Mouse (Mus musculus): Measurements from ENCODE around the gene Epb41l1. TPM values are rescaled to one million over a fixed set of nuclear protein-coding genes. Genes with fewer than 3 reads are reported as not detected.

Gene Epb41l1
- total RNA-seq, 2 experiments from 2014 or later: 7.0 to 7.3 TPM

DNA sequence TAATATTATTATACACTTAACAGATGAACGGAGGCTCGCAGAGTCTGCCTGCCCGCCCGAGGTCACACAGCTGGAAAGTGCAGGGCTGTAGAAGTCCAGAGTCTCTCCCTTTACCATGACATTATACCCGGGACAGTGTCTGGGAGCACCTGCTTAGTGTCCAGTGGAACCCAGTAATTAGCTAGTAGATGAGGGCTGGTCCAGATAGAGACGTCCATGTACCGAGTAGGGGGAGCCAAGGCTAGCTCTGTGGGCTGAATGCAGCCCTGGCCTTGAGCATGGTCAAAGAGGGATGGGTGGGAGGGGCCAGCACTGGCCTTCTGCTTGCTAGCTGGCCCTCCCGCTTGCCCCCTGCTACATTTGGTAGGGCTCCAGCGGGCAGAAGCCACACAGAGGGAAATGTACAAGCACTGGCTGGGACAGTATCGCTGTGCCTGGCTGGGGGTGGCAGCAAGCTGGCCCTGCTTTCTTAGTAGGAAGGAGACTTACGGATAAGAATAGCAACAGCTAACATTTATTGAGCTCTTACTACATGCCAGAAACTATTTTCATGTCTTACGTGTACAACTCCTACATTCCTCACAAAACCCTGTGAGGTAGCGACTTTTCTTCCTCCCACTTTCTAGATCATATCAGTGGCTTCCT, 57.5 kb downstream of the Epb41l1 start:
- intact Hi-C loops (cut with DNase I): no loop called here
- DNase-seq (ENCODE audit: low spot score): no peak

DNA sequence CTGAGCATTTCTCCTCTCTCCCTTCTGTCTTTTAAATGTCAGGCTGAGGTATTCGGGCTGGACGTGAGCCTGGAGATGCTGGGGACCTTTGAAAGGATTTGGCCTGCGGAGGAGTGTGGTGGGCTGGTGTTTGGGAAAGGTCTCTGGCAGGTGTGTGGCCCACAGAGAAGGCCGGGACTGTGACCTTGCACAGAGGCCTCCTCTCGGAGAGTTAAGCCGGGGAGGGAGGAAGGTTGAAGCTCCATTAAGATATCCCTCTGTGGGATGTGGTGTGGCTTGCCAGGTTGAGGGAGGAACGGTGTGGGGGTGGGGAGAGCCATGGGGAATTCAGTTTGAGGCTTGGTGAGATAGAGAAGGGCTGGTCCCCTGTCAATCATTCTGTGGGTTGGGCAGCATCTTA, 59.1 kb downstream of the Epb41l1 start:
- intact Hi-C loops (cut with DNase I): no loop called here
- DNase-seq (ENCODE audit: low spot score): no peak

DNA sequence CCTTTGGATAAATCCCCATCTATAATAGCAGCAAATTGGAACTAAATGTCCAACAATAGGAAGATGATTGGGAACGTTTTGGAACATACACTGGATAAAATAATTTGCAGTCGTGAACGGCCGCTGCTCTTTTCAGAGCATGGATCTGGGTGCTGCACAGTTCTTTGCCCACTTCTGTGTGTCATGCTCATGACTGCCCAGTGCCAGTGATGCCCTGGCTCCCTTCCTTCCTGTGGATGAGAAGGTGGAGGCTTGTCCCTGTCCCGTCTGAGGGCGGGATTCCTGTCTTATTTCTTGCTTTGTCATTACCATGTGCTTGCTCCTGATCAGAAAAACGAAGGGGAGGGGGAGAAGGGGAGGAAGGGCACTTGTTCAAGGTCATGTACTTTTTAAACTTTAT, 59.6 kb downstream of the Epb41l1 start:
- DNase-seq (ENCODE audit: low spot score): no peak
- intact Hi-C loops (cut with DNase I): no loop called here

DNA sequence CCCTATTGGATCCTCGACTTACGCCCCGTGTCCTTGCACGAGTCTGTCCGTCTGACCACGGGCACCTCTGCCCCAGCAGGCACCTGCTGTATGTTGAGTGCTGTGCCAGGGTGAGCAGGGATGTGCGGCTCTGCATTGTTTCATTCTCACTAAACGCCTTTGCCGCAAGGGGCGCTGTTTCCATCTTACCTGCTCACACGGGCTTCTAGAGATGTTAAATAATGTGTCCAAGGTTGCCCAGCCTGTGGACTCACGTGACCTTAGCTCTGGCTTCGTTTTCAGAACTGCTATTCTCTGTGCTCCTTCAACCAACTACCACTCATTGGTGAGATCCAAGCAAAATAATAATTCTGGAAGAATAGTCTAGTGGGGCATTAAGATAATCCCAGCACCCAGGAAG, 61.6 kb downstream of the Epb41l1 start:
- DNase-seq (ENCODE audit: low spot score): no peak
- intact Hi-C loops (cut with DNase I): no loop called here

DNA sequence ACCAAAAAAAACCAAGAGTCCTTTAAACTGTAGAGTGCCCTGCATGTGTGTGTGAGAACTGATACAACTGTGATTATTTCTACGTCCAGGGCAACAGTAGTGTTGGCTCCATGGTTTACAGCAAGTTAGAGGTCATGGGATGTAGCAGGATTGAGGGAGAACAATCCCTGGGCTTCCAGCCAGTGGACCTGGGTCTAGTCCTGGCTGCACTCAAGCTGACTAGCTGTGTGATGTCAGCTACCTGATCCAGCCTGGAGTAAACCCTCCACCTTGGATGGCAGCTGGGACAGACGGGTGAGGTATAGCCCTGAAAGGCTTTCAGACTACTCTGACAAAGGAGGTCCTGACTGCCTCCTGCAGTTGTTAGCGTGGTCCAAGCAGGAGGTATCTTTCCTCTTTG, 62.1 kb downstream of the Epb41l1 start:
- intact Hi-C loops (cut with DNase I): no loop called here
- no peak for DNase-seq (ENCODE audit: low spot score)

DNA sequence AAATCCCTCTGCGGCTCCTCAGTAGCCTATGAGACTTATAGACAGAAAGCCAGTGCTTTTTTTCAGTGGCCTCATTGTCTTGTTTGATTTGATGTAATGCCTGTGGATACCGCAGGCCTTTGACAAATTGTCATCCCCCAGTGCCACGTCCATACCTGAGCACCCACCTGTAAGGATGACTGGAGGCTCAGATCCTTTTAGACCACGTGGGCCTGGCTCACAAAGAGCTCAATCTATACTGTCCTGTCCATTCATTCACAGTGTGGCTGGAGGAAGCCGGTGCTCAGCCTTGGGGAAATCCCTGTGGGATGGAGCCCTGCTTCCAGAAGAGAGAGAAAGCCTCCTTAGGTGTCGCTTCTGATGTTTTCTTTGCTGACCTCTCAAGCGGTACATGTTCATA, 62.5 kb downstream of the Epb41l1 start:
- intact Hi-C loops (cut with DNase I): no loop called here

DNA sequence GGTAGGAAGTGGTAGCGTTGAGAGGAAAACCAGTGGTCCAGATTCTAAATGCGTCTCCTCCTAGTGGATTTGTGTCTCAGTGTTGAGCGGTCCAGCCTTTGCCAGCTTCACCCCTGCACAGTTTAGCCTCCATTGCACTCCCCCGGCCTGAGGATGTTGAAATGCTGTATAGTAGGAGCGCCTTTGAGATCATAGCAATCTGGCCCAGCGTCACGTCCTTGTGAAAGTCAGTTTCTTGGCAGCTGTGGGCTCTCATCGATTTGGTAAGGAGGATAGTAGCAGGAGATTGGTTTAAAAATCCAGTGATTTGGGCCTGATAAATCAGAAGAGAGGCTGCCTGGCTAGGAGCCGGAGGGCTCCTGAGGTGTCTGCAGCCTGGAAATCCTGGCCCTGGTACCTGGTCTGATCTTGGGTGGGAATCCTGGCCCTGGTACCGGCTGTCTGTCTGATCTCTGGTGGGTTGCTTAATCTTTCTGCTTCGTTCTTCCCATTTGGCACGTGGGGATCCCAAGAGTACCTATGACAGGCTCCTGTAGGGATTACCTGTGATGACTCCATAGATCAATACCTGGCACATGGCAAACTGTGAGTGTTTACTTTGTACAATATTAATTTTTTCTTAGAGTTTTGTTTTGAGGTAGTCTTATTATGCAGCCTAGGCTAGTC, 65.5 kb downstream of the Epb41l1 start:
- no peak for DNase-seq (ENCODE audit: low spot score)
- intact Hi-C loops (cut with DNase I): no loop called here

More for the DNA sequence above, 62.5 kb downstream of the Epb41l1 start:
- no peak for DNase-seq (ENCODE audit: low spot score)

DNA sequence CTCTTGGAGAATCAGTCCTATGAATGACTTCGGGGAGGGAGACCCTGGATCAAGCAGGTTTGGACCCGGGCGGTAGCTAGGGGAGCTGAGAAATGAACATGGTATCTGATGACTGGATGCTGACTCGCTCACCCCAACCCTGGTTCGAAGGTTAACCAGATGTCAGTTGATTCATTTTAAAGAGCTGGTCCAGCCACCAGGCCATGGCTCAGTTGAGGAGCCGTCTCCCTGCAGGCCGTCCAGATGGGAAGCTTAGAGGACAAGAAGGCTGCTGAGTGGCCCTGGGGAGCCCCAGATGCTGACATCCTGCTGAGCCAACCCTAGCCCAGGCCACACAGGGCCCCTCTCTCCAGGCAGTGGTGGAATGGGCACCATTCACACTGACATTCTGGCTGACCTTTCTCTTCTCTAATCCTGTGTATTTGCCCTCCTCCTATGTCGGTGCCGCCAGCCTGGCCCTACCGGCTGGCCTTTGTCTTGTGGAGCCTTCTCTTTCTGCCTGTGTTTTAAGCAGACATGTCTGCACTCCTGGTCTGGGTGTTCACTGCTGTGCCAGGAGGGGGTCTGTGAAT, 67.0 kb downstream of the Epb41l1 start:
- no peak for DNase-seq (ENCODE audit: low spot score)
- intact Hi-C loops (cut with DNase I): no loop called here

DNA sequence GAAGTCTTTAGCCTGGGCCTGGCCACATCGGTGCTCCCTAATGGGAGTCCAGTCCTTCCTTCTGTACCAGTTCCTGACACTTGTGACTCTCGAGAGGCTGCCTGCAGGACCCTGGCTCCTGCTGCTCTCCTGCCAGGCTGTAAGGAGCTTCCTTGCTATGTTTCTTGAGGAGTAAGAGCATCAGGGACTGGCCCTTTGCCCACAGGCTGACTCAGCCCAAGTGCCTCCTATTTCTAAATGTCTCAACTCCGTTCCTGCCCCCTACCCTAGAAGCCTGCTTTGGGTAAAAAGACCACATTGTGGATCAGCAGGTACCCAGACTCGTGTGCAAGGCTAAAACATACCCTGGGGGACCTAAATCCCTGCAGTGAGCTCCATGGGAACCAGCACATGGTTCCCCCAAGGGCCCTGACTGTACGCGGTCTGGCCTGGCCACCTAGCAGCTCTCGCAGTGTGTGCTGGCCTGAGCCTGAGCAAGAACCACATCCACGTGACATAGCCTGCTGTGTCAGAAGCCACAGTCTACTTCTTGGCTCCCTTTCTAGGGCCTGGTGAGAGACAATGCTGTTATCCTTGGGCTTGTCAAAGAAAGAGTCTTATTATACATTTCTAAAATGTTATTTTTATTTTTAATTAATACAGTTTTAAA, 67.6 kb downstream of the Epb41l1 start:
- DNase-seq (ENCODE audit: low spot score): peak; percentile 26
- intact Hi-C loops (cut with DNase I): no loop called here

DNA sequence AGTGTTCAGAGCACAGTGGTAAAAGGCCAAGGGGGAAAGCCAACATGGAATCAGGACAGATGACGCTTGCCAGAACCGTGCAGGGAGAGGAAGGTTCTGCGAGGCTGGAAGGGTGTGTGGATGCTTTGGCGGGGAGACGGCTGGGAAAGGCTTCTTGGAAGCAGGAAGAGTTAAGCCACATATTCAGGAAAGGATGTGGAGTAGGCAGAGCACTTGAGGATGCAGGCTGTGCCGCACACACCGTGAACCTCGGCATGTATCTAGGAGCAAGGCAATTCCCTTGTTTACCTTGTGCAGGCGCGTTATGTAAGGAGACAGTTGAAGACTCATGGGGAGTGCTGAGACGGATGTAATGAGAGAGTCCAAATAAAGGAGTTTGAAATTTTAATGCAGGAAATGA, 69.5 kb downstream of the Epb41l1 start:
- DNase-seq (ENCODE audit: low spot score): no peak

DNA sequence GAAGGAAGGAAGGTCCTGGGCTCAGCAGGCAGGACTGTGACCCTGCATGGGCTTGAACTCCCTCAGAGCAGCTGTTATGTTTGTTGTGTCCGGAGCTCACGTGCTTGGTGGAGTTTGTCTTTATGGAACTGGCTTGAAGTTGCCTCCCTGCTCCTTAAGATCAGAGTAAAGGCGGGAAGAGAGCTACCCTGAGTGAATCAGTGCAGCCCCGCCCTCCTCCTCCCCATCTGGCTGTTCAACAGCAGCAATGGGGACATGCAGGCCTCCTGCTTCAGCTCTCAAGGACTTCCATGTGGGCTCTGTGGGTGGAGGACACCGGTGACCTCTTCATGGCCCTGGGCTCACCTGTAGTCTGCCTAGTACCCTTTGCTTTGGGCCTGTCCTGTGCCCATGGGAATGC, 71.1 kb downstream of the Epb41l1 start:
- intact Hi-C loops (cut with DNase I): no loop called here
- no peak for DNase-seq (ENCODE audit: low spot score)

More for the DNA sequence above, 69.5 kb downstream of the Epb41l1 start:
- intact Hi-C loops (cut with DNase I): no loop called here

DNA sequence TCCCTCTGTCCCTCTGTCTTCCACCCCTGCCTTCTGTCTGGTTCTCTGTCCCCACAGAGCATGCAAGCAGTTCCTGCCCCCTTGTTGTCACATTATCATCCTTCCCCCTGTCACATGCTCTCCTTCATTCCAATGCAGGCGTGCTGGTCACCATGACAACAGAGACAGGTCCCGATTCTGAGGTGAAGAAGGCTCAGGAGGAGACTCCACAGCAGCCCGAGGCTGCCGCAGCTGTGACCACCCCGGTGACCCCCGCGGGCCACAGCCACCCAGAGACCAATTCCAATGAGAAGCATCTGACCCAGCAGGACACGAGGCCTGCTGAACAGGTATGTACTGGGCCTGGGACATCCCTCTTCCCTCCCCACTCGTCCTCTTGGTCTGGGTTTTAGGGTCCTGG, 73.1 kb downstream of the Epb41l1 start:
- intact Hi-C loops (cut with DNase I): no loop called here

DNA sequence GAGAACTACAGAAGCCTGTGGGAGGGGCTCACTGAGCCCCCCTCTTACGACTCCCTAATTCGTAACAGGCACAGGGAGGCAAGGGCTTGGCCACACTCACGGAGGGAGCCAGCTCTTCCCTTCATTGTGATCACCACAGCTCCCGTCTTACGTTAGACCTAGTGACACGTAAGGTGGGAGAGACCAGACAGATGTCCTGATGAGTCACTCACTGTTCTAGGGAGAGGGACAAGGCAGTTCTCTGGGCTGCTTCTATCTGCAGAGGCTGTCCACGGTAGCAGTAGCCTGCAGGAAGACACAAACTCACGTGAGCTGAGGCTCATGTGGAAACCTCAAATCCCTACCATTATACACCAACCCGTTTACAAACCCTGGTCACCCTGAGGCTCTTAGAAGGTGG, 73.8 kb downstream of the Epb41l1 start:
- intact Hi-C loops (cut with DNase I): no loop called here

More for the DNA sequence above, 73.1 kb downstream of the Epb41l1 start:
- no peak for DNase-seq (ENCODE audit: low spot score)

DNA sequence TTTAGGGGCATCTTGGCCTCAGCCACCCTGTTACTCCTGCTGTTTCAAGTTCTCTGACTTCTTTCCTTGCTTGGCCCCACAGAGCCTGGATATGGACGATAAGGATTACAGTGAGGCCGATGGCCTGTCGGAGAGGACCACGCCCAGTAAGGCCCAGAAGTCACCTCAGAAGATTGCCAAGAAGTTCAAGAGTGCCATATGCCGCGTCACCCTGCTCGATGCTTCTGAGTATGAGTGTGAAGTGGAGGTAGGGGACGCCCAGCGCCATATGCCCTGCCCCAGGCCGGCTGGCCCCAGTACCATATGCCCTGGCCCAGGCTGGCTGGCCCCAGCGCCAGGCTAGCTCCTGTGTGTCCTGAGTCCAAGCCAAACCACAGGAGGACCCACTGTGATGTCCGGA, 74.2 kb downstream of the Epb41l1 start:
- intact Hi-C loops (cut with DNase I): loop anchor here (5.0 kb wide), 1 partner anchor 73 kb away; the partner anchor contains the start of gene Epb41l1
- DNase-seq (ENCODE audit: low spot score): no peak

More for the DNA sequence above, 73.8 kb downstream of the Epb41l1 start:
- no peak for DNase-seq (ENCODE audit: low spot score)

DNA sequence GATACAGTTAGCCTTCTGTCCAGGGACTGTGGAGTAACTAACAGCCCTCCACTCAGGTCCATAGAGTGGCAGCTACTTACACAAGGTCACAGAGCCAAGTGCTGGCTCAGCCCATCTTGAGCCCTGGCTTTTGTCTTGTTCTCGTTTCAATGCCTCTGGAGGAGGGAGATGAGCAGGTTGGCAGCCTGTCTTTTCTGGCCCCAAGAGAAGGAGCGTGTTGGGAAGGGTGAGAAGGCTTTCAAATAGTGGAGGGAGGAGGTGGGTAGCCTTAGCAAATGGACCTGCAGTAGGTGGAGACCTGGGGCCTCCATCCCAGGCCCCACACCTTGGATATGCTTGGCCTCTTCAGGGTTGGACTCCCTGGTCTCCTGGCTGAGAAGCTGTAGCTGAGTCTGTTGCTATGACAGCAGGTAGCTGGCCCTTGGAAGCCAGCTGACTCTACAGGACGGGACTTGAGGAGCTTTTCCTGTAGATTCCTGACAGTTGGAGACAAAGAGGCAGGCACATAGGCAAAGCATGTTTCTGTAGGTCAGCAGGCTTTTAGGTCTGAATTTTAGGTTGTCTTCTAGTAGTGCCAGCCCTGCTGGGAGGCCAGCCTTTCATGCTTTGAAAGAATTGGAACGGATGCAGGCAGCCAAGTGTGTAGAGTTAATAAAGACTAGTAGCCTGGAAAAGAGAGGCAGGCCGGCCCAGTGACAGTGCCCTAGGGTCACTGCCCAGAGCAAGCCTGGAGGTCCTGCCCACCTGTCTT, 76.3 kb downstream of the Epb41l1 start:
- intact Hi-C loops (cut with DNase I): loop anchor here (5.0 kb wide), 1 partner anchor 75 kb away; the partner anchor contains the start of gene Epb41l1

DNA sequence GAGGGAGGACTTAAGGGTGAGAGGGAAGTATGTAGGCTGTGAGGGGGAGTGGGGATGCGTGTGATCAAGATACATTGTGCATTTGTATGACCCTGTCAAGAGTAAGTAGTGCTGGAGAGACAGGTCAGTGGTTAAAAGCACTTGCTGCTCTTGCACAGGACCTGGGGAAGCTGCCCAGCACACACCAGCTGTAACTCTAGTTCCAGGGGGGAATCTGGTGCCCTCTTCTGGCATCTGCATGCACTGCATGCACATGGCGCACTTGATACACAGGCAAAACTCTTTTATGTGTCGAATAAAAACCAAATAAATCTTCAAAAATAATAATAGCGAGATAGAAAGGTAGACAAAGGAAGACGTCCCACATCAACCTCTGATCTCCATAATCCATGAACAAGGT, 77.2 kb downstream of the Epb41l1 start:
- DNase-seq (ENCODE audit: low spot score): no peak
- intact Hi-C loops (cut with DNase I): loop anchor here (5.0 kb wide), 1 partner anchor 76 kb away; the partner anchor contains the start of gene Epb41l1

More for the DNA sequence above, 76.3 kb downstream of the Epb41l1 start:
- no peak for DNase-seq (ENCODE audit: low spot score)

DNA sequence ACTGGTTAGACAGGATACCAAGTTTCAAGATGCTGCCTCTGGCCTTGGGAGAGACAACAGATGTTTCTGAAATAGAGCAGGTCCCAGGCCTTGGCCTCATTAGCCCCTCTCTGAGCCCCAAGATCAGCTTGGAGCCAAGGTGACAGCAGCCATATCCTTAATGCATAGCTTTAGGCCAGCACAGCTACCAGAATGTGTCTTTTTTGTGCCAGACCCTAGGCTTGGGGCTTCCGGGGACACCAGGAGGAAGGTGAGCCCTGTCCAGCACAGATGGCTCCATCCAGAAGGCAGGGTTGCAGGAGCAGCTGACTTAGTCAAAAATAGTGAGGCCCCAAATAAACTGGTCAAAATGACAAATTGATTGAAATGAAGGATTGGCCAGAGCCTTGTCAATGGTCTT, 80.3 kb downstream of the Epb41l1 start:
- intact Hi-C loops (cut with DNase I): no loop called here
- DNase-seq (ENCODE audit: low spot score): no peak

DNA sequence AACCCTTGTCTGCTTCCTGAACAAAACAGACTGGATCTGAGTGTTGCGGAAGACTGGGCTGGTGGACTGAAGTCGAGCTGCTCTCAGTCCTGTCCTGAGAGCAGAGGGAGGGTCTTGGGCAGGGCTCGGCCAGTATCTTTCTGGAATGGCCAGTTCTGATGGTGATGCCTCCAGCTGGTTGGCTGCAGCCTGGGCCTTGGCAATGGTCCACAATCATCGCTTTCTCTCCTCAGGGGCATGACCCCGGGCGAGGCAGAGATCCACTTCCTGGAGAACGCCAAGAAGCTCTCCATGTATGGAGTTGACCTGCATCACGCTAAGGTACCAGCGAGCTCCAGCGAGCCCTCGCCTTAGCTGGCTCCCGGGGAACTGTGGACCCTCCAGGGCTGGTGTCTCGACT, 84.8 kb downstream of the Epb41l1 start:
- intact Hi-C loops (cut with DNase I): no loop called here
- DNase-seq (ENCODE audit: low spot score): no peak

DNA sequence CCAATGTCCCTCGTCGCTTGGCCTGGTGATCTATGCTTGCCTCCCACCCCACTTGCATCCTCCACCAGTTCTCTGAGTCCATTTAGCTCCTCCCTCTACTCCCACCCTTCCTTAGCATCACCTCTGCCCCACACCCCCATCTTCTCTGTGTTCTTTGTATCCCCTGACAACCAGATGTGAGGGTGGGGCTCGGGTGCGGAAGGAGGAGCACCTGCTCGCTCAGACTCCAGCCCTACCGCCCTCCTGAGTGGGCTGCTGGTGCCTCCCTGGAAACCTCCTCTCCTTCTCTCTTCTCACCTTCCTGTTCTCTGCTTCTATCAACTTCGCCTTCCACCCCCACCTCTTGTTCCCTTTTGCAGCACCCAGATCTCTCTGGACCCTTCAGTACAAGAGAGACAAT, 91.3 kb downstream of the Epb41l1 start:
- intact Hi-C loops (cut with DNase I): loop anchor here (5.0 to 10.0 kb wide), 2 partner anchors 90 to 207 kb away; partner anchors contain the start of gene Epb41l1
- no peak for DNase-seq (ENCODE audit: low spot score)

DNA sequence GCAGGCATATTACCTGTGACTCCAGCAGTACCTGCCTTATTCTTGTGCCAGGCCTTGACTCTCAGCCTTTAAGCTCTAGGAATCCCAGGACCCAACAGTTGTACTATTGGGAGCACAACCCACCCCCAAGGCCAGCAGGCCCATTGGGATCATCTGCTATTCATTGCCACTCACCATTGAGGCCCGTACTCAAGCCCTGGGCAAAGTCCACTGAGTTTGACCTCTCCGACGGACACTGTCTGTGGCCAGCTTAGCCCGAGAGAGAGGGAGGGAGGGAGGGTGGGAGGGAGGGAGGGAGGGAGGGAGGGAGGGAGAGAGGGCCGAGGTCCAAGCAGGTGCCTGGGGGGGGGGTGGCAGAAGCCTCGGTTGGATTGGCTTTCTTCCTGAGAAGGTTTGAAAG, 91.9 kb downstream of the Epb41l1 start:
- intact Hi-C loops (cut with DNase I): loop anchor here (5.0 to 10.0 kb wide), 2 partner anchors 90 to 208 kb away; partner anchors contain the start of gene Epb41l1

More for the DNA sequence above, 91.9 kb downstream of the Epb41l1 start:
- no peak for DNase-seq (ENCODE audit: low spot score)
